Mouse (Mus musculus) limb, embryonic 15.5 days (tissue): ENCODE data around the gene Slc2a9. TPM values are rescaled to one million over a fixed set of nuclear protein-coding genes. Genes with fewer than 3 reads are reported as not detected.

Experiments used
- ATAC-seq: fragments of 200-750 bp; cut with Nextera tagmentation; 2 replicates; pipeline ENCODE4 v1.8.0; 2017; ENCODE audit warnings: low read depth, moderate TSS enrichment; ENCODE audit not compliant: insufficient number of reproducible peaks, low FRiP score, low TSS enrichment
- H3K27ac ChIP-seq: fragments of 300-500 bp; sonication (generic); 2 replicates; pipeline ENCODE4 v1.5.1; 2015; ENCODE audit warnings: moderate library complexity, mild to moderate bottlenecking, inconsistent platforms
- H3K27me3 ChIP-seq: fragments of 300-500 bp; sonication (generic); 2 replicates; pipeline ENCODE4 v1.6.1; 2015; ENCODE audit warnings: inconsistent platforms
- H3K36me3 ChIP-seq: fragments of 300-500 bp; sonication (generic); 2 replicates; pipeline ENCODE4 v1.6.1; 2015; ENCODE audit warnings: inconsistent platforms
- H3K4me1 ChIP-seq: fragments of 300-500 bp; sonication (generic); 2 replicates; pipeline ENCODE4 v1.6.1; 2015; ENCODE audit warnings: inconsistent platforms
- H3K4me2 ChIP-seq: fragments of 300-500 bp; sonication (generic); 2 replicates; pipeline ENCODE4 v1.6.1; 2015; ENCODE audit warnings: mild to moderate bottlenecking, inconsistent platforms
- H3K4me3 ChIP-seq: fragments of 300-500 bp; sonication (generic); 2 replicates; pipeline ENCODE4 v1.5.1; 2015; ENCODE audit warnings: mild to moderate bottlenecking, inconsistent platforms
- H3K9ac ChIP-seq: fragments of 300-500 bp; sonication (generic); 2 replicates; pipeline ENCODE4 v1.6.1; 2015; ENCODE audit warnings: inconsistent platforms
- H3K9me3 ChIP-seq: fragments of 300-500 bp; sonication (generic); 2 replicates; pipeline ENCODE4 v1.6.1; 2016; ENCODE audit warnings: inconsistent platforms
- WGBS: fragments of 180-500 bp; shearing (Covaris S2); methylation state at CpG from one replicate; pipeline ENCODE4 v1.1.7; 2015; 5-methylcytosine and 5-hydroxymethylcytosine counted together
- polyA plus RNA-seq: library from polyadenylated mRNA; unstranded; fragments of >200 nt; fragmentation: Nextera tagmentation; extraction: Ambion mirVana; gene quantifications from 2 replicates; pipeline ENCODE4 v1.2.1, GENCODE M21; 2015

The Slc2a9 gene
- polyA plus RNA-seq, 1 experiment from 2014 or later, result 0.35 TPM

GRCm38 (mm10) chr5:38499316-38499811 is 3.6 kb downstream of the Slc2a9 start:
- Histone ChIP-seq H3K9ac (no peak overlapping the region), H3K36me3 (no peaks in the 10 kb centered on the region)
- ATAC-seq, result no peak

GRCm38 (mm10) chr5:38498479-38498878 is 4.5 kb downstream of the Slc2a9 start:
- ATAC-seq, result no peak
- Histone ChIP-seq H3K9ac (no peak overlapping the region), H3K27me3 (no peaks in the 10 kb centered on the region), H3K36me3 (no peaks in the 10 kb centered on the region), H3K9me3 (no peaks in the 10 kb centered on the region), H3K4me3 (no peak overlapping the region), H3K4me2 (no peak overlapping the region), H3K4me1 (no peaks in the 10 kb centered on the region), H3K27ac (no peak overlapping the region)
- 65% methylated on average over 5 of the region's 5 CpGs for WGBS

More at GRCm38 (mm10) chr5:38499316-38499811, 3.6 kb downstream of the Slc2a9 start:
- Histone ChIP-seq H3K4me1 (no peaks in the 10 kb centered on the region), H3K27ac (no peak overlapping the region), H3K9me3 (no peaks in the 10 kb centered on the region), H3K27me3 (no peaks in the 10 kb centered on the region), H3K4me3 (no peak overlapping the region), H3K4me2 (no peak overlapping the region)
- WGBS, result 65% methylated on average over 7 of the region's 7 CpGs

- H3K4me3 ChIP-seq, result no peak overlapping the region
- H3K9me3 ChIP-seq, result no peaks in the 10 kb centered on the region
- ATAC-seq, result no peak
- H3K9ac ChIP-seq, result no peak overlapping the region
- 79% methylated on average over 8 of the region's 8 CpGs for WGBS
- no peaks in the 10 kb centered on the region for H3K4me1 ChIP-seq
- no peaks in the 10 kb centered on the region for H3K27me3 ChIP-seq
- no peaks in the 10 kb centered on the region for H3K36me3 ChIP-seq
- no peak overlapping the region for H3K4me2 ChIP-seq
- no peak overlapping the region for H3K27ac ChIP-seq
Measured at GRCm38 (mm10) chr5:38496491-38497057, 6.4 kb downstream of the Slc2a9 start.

GRCm38 (mm10) chr5:38493890-38494289 is 9.1 kb downstream of the Slc2a9 start:
- no peaks in the 10 kb centered on the region for H3K36me3 ChIP-seq
- 87% methylated on average over 6 of the region's 6 CpGs for WGBS
- H3K4me1 ChIP-seq, result no peaks in the 10 kb centered on the region
- H3K4me2 ChIP-seq, result no peak overlapping the region
- no peaks in the 10 kb centered on the region for H3K9me3 ChIP-seq
- H3K4me3 ChIP-seq, result no peak overlapping the region
- no peak overlapping the region for H3K27ac ChIP-seq
- ATAC-seq, result no peak
- no peaks in the 10 kb centered on the region for H3K27me3 ChIP-seq
- no peak overlapping the region for H3K9ac ChIP-seq

GRCm38 (mm10) chr5:38491763-38492162 is 11.2 kb downstream of the Slc2a9 start:
- Histone ChIP-seq H3K4me2 (no peak overlapping the region), H3K9me3 (no peaks in the 10 kb centered on the region), H3K9ac (no peak overlapping the region), H3K27ac (no peak overlapping the region), H3K4me1 (no peaks in the 10 kb centered on the region), H3K36me3 (no peaks in the 10 kb centered on the region), H3K27me3 (no peaks in the 10 kb centered on the region), H3K4me3 (no peak overlapping the region)
- WGBS, result 74% methylated on average over 8 of the region's 8 CpGs
- ATAC-seq, result no peak

GRCm38 (mm10) chr5:38489739-38490138 is 13.2 kb downstream of the Slc2a9 start:
- no peak overlapping the region for H3K4me2 ChIP-seq
- no peaks in the 10 kb centered on the region for H3K36me3 ChIP-seq
- H3K9ac ChIP-seq, result no peak overlapping the region
- no peak overlapping the region for H3K27ac ChIP-seq
- whole genome bisulfite sequencing, result 90% methylated on average over 4 of the region's 4 CpGs
- no peak for ATAC-seq
- no peaks in the 10 kb centered on the region for H3K27me3 ChIP-seq
- H3K9me3 ChIP-seq, result no peaks in the 10 kb centered on the region
- no peak overlapping the region for H3K4me3 ChIP-seq
- no peaks in the 10 kb centered on the region for H3K4me1 ChIP-seq

- 77% methylated on average over 20 of the region's 20 CpGs for WGBS
- Histone ChIP-seq H3K36me3 (no peaks in the 10 kb centered on the region), H3K4me1 (0 out of 2 replicates have a peak, but pooled peaks cover under 1% of the 10 kb centered on the region), H3K27ac (no peak overlapping the region), H3K4me2 (no peak overlapping the region), H3K27me3 (no peaks in the 10 kb centered on the region), H3K4me3 (no peak overlapping the region), H3K9me3 (no peaks in the 10 kb centered on the region), H3K9ac (no peak overlapping the region)
- no peak; the same call in 1 of the 2 replicates for ATAC-seq
Measured at GRCm38 (mm10) chr5:38488673-38489615, 14.0 kb downstream of the Slc2a9 start.

- H3K27ac ChIP-seq, result no peak overlapping the region
- H3K4me3 ChIP-seq, result no peak overlapping the region
- no peaks in the 10 kb centered on the region for H3K36me3 ChIP-seq
- no peak overlapping the region for H3K4me2 ChIP-seq
- no peak for ATAC-seq
- WGBS, result 51% methylated on average over 6 of the region's 6 CpGs
- no peaks in the 10 kb centered on the region for H3K27me3 ChIP-seq
- no peak overlapping the region for H3K9ac ChIP-seq
- no peaks in the 10 kb centered on the region for H3K9me3 ChIP-seq
- peaks cover 4% of the 10 kb centered on the region; the same call in 1 of the 2 replicates for H3K4me1 ChIP-seq
Measured at GRCm38 (mm10) chr5:38488026-38488425, 14.9 kb downstream of the Slc2a9 start.

- H3K4me1 ChIP-seq, result peaks cover 4% of the 10 kb centered on the region; the same call in 1 of the 2 replicates
- no peaks in the 10 kb centered on the region for H3K36me3 ChIP-seq
- H3K9ac ChIP-seq, result no peak overlapping the region
- no peak overlapping the region for H3K4me2 ChIP-seq
- no peak overlapping the region for H3K4me3 ChIP-seq
- no peaks in the 10 kb centered on the region for H3K9me3 ChIP-seq
- 74% methylated on average over 4 of the region's 4 CpGs for WGBS
- H3K27me3 ChIP-seq, result no peaks in the 10 kb centered on the region
- no peak for ATAC-seq
- no peak overlapping the region for H3K27ac ChIP-seq
Measured at GRCm38 (mm10) chr5:38487247-38487646, 15.7 kb downstream of the Slc2a9 start.

GRCm38 (mm10) chr5:38485946-38486345 is 17.0 kb downstream of the Slc2a9 start:
- ATAC-seq, result no peak

DNA sequence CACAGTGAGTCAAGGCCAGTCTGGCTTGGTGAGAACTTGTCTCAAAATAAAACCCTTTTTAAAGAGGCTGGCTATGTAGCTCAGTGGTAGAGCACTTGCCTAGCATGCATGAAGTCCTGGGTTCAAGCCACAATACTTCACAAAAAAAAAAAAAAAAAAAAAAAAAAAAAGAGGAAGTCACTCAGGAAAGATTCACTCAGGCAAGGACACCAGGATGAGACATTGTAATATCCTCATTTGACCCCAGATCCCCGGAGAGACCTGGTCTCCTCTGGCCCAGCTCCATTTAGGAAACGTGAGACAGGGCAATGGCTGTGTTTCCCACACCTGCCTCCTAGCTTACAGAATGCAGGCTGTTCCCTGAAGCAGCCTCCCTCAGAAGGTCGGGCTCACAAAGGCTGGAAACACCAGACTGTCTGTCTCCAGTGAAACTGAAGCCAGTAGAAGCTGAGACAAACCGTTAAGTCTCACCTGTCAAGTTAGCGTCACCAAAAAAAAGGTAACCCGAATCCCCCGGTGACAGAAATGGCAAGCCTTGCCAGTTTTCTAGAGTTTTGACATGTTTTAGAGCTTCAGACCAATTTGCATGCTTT is 19.3 kb downstream of the Slc2a9 start:
- Histone ChIP-seq H3K4me2 (no peak overlapping the region), H3K4me3 (no peak overlapping the region), H3K36me3 (no peaks in the 10 kb centered on the region), H3K9ac (no peak overlapping the region), H3K27me3 (no peaks in the 10 kb centered on the region), H3K4me1 (peaks cover 20% of the 10 kb centered on the region), H3K27ac (no peak overlapping the region), H3K9me3 (no peaks in the 10 kb centered on the region)
- WGBS, result 47% methylated on average over 7 of the region's 7 CpGs
- no peak for ATAC-seq

More at GRCm38 (mm10) chr5:38485946-38486345, 17.0 kb downstream of the Slc2a9 start:
- peaks cover 4% of the 10 kb centered on the region; the same call in 1 of the 2 replicates for H3K4me1 ChIP-seq
- no peak overlapping the region for H3K27ac ChIP-seq
- H3K27me3 ChIP-seq, result no peaks in the 10 kb centered on the region
- H3K9ac ChIP-seq, result no peak overlapping the region
- no peaks in the 10 kb centered on the region for H3K36me3 ChIP-seq
- WGBS, result 77% methylated on average over 4 of the region's 4 CpGs
- H3K9me3 ChIP-seq, result no peaks in the 10 kb centered on the region
- no peak overlapping the region for H3K4me2 ChIP-seq
- no peak overlapping the region for H3K4me3 ChIP-seq
